Mouse (Mus musculus): ENCODE measurements around the gene Ablim1.

GRCm38 (mm10) chr19:56998331-56998730 lies 316.4 kb downstream of the Ablim1 start:
- TF ChIP-seq CTCF (IDR thresholded peaks at IDR 0.05; ENCODE audit: insufficient read depth, low read depth, low read length) (no peak), POLR2A (IDR thresholded peaks at IDR 0.05; ENCODE audit: insufficient read depth, low read depth, low read length) (no peak)
